Mouse (Mus musculus): Measurements from ENCODE around the gene Tmem260.

- TF ChIP-seq CTCF (IDR thresholded peaks at IDR 0.05; ENCODE audit: low read depth) (no peak), EP300 (IDR thresholded peaks at IDR 0.05; ENCODE audit: low read depth) (no peak)
Measured at GRCm38 (mm10) chr14:48476278-48476677, 30.4 kb downstream of the Tmem260 start.

Data from heart, postnatal 0 days (tissue).